Comparison of ENCODE assay signal across 26 mouse cellular contexts in genomic region chr15:96880066-96880465, GRCm38 (mm10).
A peak's percentile ranks its signal among the peaks of the same experiment; 100 is the strongest.
DNase-seq lines count a peak whose midpoint lies in the region; ATAC-seq and TF ChIP-seq lines count a peak whose summit lies in the region.
"Had no signal": no experiment of that assay in that cellular context is flagged by ENCODE, and none has a peak within 500 bp of the region (broad histone marks: within the 10 kb centered on the region; RNA-seq: fewer than 3 reads in every experiment).

No protein-coding gene starts in this region.

- DNase-seq in heart, adult 11 months: peak; percentile 64
- DNase-seq in heart, embryonic 10.5 days (ENCODE audit: low spot score): no peak
- peak; percentile 94 for DNase-seq in liver, adult 2 months (ENCODE audit: extremely low read depth, low read depth, low spot score)
- DNase-seq in liver, postnatal 0 days: no peak
- DNase-seq in fat pad, adult 2 months (ENCODE audit: extremely low read depth, low read depth, low spot score): peak; percentile 65
- no peak for DNase-seq in embryo, embryonic 10.5 days (ENCODE audit: low spot score)
- DNase-seq: adrenal gland, postnatal 10 days; adrenal gland, postnatal 25 days; B cell, adult 2 months; cerebellum, adult 11 months; cerebellum, adult 18-20 months; cerebellum, adult 8-10 months; cerebellum, adult 9-11 months; cerebellum, postnatal 14 days; cerebellum, postnatal 36 days had no signal

- H3K36me3 ChIP-seq in heart, embryonic 10.5 days: no peaks in the 10 kb centered on the region
- no peaks in the 10 kb centered on the region for H3K36me3 ChIP-seq in liver, adult 2 months (ENCODE audit: control insufficient read depth, insufficient read depth, low read length)
- H3K36me3 ChIP-seq in liver, postnatal 0 days (replicated peaks; ENCODE audit: insufficient read depth, low read length): no peaks in the 10 kb centered on the region
- H3K36me3 ChIP-seq: embryonic facial prominence, embryonic 10.5 days; embryonic facial prominence, embryonic 12.5 days; forebrain, embryonic 10.5 days; forebrain, embryonic 12.5 days; G1E had no signal

- H3K27ac ChIP-seq in heart, embryonic 10.5 days: no peak overlapping the region
- H3K27ac ChIP-seq in liver, adult 2 months (replicated peaks; ENCODE audit: insufficient read depth, low read depth, low read length): no peak overlapping the region
- H3K27ac ChIP-seq in liver, postnatal 0 days (ENCODE audit: low read depth): no peak overlapping the region
- H3K27ac ChIP-seq: embryonic facial prominence, embryonic 10.5 days; embryonic facial prominence, embryonic 12.5 days; forebrain, embryonic 10.5 days; forebrain, embryonic 12.5 days had no signal

- TF ChIP-seq EP300 in liver, postnatal 0 days (IDR thresholded peaks at IDR 0.05; ENCODE audit: low read depth): no peak

- WGBS in heart, embryonic 10.5 days: 84% methylated on average over 11 of the region's 11 CpGs
- WGBS in liver, adult 2 months: 65% methylated on average over 11 of the region's 11 CpGs
- 79% methylated on average over 11 of the region's 11 CpGs for WGBS in liver, postnatal 0 days (ENCODE audit: insufficient replicate concordance)

- H3K4me1 ChIP-seq in heart, embryonic 10.5 days: no peaks in the 10 kb centered on the region
- H3K4me1 ChIP-seq in liver, adult 2 months (ENCODE audit: control insufficient read depth, insufficient read depth, low read length): 0 out of 2 replicates have a peak, but pooled peaks cover 3% of the 10 kb centered on the region
- H3K4me1 ChIP-seq in liver, postnatal 0 days (ENCODE audit: insufficient read depth): no peaks in the 10 kb centered on the region
- H3K4me1 ChIP-seq: forebrain, embryonic 10.5 days; forebrain, embryonic 12.5 days had no signal

- TF ChIP-seq POLR2A in liver, adult 2 months (IDR thresholded peaks at IDR 0.05; ENCODE audit: extremely low read depth, insufficient read depth, low read length): no peak

- no peaks in the 10 kb centered on the region for H3K27me3 ChIP-seq in heart, embryonic 10.5 days (ENCODE audit: insufficient read depth, poor library complexity, severe bottlenecking)
- H3K27me3 ChIP-seq in liver, adult 2 months (ENCODE audit: control insufficient read depth, insufficient read depth, low read length): no peaks in the 10 kb centered on the region
- H3K27me3 ChIP-seq in liver, postnatal 0 days (ENCODE audit: insufficient read depth, low read length): no peaks in the 10 kb centered on the region
- H3K27me3 ChIP-seq: CH12.LX; embryonic facial prominence, embryonic 12.5 days; forebrain, embryonic 12.5 days; Patski had no signal

- H3K9ac ChIP-seq in liver, adult 2 months (ENCODE audit: low read depth, low read length): no peak overlapping the region
- no peak overlapping the region for H3K9ac ChIP-seq in liver, postnatal 0 days (replicated peaks)
- H3K9ac ChIP-seq: embryonic facial prominence, embryonic 12.5 days; forebrain, embryonic 12.5 days had no signal

- TF ChIP-seq CTCF in liver, adult 2 months (IDR thresholded peaks at IDR 0.05; ENCODE audit: low read depth, low read length): no peak
- TF ChIP-seq CTCF in liver, postnatal 0 days (IDR thresholded peaks at IDR 0.05; ENCODE audit: low read depth): no peak

- no peak overlapping the region for H3K4me2 ChIP-seq in liver, postnatal 0 days (ENCODE audit: low read depth, low read length)
- H3K4me2 ChIP-seq: embryonic facial prominence, embryonic 12.5 days; forebrain, embryonic 12.5 days had no signal

- no peak overlapping the region for H3K4me3 ChIP-seq in heart, embryonic 10.5 days
- H3K4me3 ChIP-seq in liver, adult 2 months (ENCODE audit: insufficient read depth, low read depth, low read length): no peak overlapping the region
- H3K4me3 ChIP-seq in liver, postnatal 0 days (ENCODE audit: low read depth, low read length): no peak overlapping the region
- H3K4me3 ChIP-seq: embryonic facial prominence, embryonic 10.5 days; embryonic facial prominence, embryonic 12.5 days; forebrain, embryonic 10.5 days; forebrain, embryonic 12.5 days had no signal

- no peaks in the 10 kb centered on the region for H3K9me3 ChIP-seq in heart, embryonic 10.5 days
- no peaks in the 10 kb centered on the region for H3K9me3 ChIP-seq in liver, postnatal 0 days (ENCODE audit: low read length)
- H3K9me3 ChIP-seq: embryonic facial prominence, embryonic 10.5 days; embryonic facial prominence, embryonic 12.5 days; forebrain, embryonic 10.5 days; forebrain, embryonic 12.5 days had no signal

- ATAC-seq in liver, postnatal 0 days: no peak
- ATAC-seq: activated CD4-positive, CD25-positive, alpha-beta regulatory T cell, adult 4 months; CD4-positive, CD25-positive, alpha-beta regulatory T cell, adult 4 months; forebrain, embryonic 14.5 days; forebrain, embryonic 16.5 days; Patski had no signal

- H3K79me2 ChIP-seq in liver, adult 2 months (ENCODE audit: control insufficient read depth, insufficient read depth, low read length): no peaks in the 10 kb centered on the region

Comparison
In these comparisons a context has a peak if more than half of its experiments do, and no peak if none do; other contexts are left out.
1. DNase-seq: peak in heart, adult 11 months (single experiment), liver, adult 2 months (single experiment) and fat pad, adult 2 months (single experiment); none in heart, embryonic 10.5 days (single experiment), liver, postnatal 0 days (single experiment) and embryo, embryonic 10.5 days (single experiment).